7 mouse cellular contexts compared by ENCODE assay signal in the genomic region with DNA sequence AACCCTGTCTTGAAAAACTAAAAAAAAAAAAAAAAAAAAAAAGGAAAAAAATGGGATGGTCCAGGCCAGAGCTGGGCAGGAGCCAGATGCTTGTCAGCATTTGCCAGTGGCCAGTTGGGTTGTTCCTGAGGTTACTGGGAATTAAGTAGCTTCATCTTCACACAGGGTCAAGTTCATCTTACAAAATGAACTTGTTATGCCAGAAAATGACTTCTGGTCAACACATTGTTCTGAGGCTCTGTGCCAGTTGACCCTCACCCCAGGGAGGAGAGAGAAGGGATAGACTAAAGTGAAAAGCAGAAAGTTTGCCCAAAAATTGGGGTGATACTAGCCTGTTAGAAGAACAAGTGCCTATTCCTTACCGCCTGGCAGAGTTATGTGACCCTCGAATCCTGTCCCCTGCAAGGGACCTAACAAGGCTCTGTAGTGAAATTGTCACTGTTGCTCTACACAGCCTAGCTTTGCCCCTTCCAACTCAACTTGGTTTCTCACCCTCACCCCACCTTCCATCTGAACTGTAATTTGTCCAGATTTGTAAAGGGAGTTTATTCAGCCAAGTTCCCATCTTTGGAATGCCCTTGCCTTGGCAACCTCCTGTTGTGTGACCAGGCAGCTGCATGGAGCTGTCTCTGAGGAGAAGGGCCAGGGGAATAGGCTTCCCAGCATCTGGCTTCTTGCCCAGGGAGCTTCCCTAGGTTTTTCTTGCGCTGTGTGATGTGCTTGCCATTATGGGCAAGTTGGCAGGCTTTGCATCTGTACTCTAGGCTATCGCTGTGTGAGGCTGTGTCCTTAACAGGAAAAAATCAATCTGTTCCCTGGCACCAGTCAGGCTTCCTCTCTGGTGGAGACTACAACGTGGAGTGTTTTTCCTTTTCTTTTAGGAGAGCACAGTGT. TPM values are rescaled to one million over a fixed set of nuclear protein-coding genes. Genes with fewer than 3 reads are reported as not detected.
DNase-seq lines count a peak whose midpoint lies in the region; ATAC-seq lines count a peak whose summit lies in the region.

No protein-coding gene starts in this region.

- 52% methylated on average over 5 of the region's 5 CpGs for WGBS in hindbrain, embryonic 16.5 days
- WGBS in lung, embryonic 15.5 days, result 73% methylated on average over 5 of the region's 5 CpGs
- WGBS in stomach, embryonic 15.5 days, result 77% methylated on average over 5 of the region's 5 CpGs

- DNase-seq in left cerebral cortex, adult 18-20 months (ENCODE audit: low spot score in 2 of 2), result peak; percentile 24 to 37
- DNase-seq in left cerebral cortex, adult 11 months (ENCODE audit: low spot score), result no peak
- DNase-seq in frontal cortex, adult 2 months (ENCODE audit: extremely low spot score in 1 of 2, low spot score in 1 of 2), result peak; percentile 45 to 67

- peaks cover 52% of the 10 kb centered on the region for H3K36me3 ChIP-seq in hindbrain, embryonic 16.5 days (ENCODE audit: control insufficient read depth, insufficient read depth, low read length)
- H3K36me3 ChIP-seq in lung, embryonic 15.5 days, result peaks cover 60% of the 10 kb centered on the region
- H3K36me3 ChIP-seq in stomach, embryonic 15.5 days, result peaks cover 57% of the 10 kb centered on the region

- H3K4me3 ChIP-seq in hindbrain, embryonic 16.5 days (ENCODE audit: low read length), result no peak overlapping the region
- no peak overlapping the region for H3K4me3 ChIP-seq in lung, embryonic 15.5 days
- no peak overlapping the region for H3K4me3 ChIP-seq in stomach, embryonic 15.5 days (replicated peaks)

- peak overlapping the region; percentile 53 for H3K27ac ChIP-seq in hindbrain, embryonic 16.5 days (ENCODE audit: low read depth, low read length)
- peak overlapping the region; percentile 45 for H3K27ac ChIP-seq in lung, embryonic 15.5 days
- H3K27ac ChIP-seq in stomach, embryonic 15.5 days, result peak overlapping the region; percentile 46; the same call in 1 of the 2 replicates

- no peaks in the 10 kb centered on the region for H3K4me1 ChIP-seq in hindbrain, embryonic 16.5 days (ENCODE audit: control insufficient read depth, insufficient read depth, low read depth, low read length)
- peaks cover 9% of the 10 kb centered on the region; the same call in 1 of the 2 replicates for H3K4me1 ChIP-seq in lung, embryonic 15.5 days
- H3K4me1 ChIP-seq in stomach, embryonic 15.5 days, result peaks cover 4% of the 10 kb centered on the region; the same call in 1 of the 2 replicates

- no peaks in the 10 kb centered on the region for H3K27me3 ChIP-seq in hindbrain, embryonic 16.5 days (replicated peaks; ENCODE audit: control insufficient read depth, insufficient read depth, low read length)
- no peaks in the 10 kb centered on the region for H3K27me3 ChIP-seq in lung, embryonic 15.5 days
- H3K27me3 ChIP-seq in stomach, embryonic 15.5 days (replicated peaks), result no peaks in the 10 kb centered on the region

- H3K9me3 ChIP-seq in hindbrain, embryonic 16.5 days (ENCODE audit: control insufficient read depth, low read length), result no peaks in the 10 kb centered on the region
- H3K9me3 ChIP-seq in lung, embryonic 15.5 days, result no peaks in the 10 kb centered on the region
- H3K9me3 ChIP-seq in stomach, embryonic 15.5 days, result no peaks in the 10 kb centered on the region

- no peak overlapping the region for H3K9ac ChIP-seq in hindbrain, embryonic 16.5 days (ENCODE audit: low read depth, low read length)
- no peak overlapping the region for H3K9ac ChIP-seq in lung, embryonic 15.5 days
- no peak overlapping the region for H3K9ac ChIP-seq in stomach, embryonic 15.5 days

- peak; percentile 95 for ATAC-seq in hindbrain, embryonic 16.5 days
- ATAC-seq in lung, embryonic 15.5 days (ENCODE audit: borderline replicate concordance, extremely low read depth, low FRiP score, low TSS enrichment), result peak; percentile 60; the same call in 1 of the 2 replicates
- ATAC-seq in stomach, embryonic 15.5 days (ENCODE audit: insufficient read depth, low FRiP score, low read depth), result no peak; the same call in 1 of the 2 replicates
- no peak for ATAC-seq in granulocyte monocyte progenitor cell, adult 5-6 weeks (replicated peaks; ENCODE audit: poor library complexity, severe bottlenecking)

- no peak overlapping the region for H3K4me2 ChIP-seq in hindbrain, embryonic 16.5 days (ENCODE audit: low read length)
- H3K4me2 ChIP-seq in lung, embryonic 15.5 days, result no peak overlapping the region
- H3K4me2 ChIP-seq in stomach, embryonic 15.5 days, result no peak overlapping the region

RNA-seq across cellular contexts. Expression of a gene that starts 10.6 kb away (rescaled TPM):
- 10 to 100 TPM; 74.5 to 76.5 TPM for total RNA-seq in left cerebral cortex, adult 18-20 months (2021)
- 43.9 and 47.3 TPM in 2 replicates for polyA plus RNA-seq in frontal cortex, adult 2 months (2012; rRNA removed)
- 79.7 and 103 TPM in 2 replicates for polyA plus RNA-seq in hindbrain, embryonic 16.5 days (2015; fragmentation: Nextera tagmentation; extraction: Ambion mirVana)
- 43.2 and 51.1 TPM in 2 replicates for polyA plus RNA-seq in lung, embryonic 15.5 days (2015; fragmentation: Nextera tagmentation; extraction: Ambion mirVana)
- 40.6 and 45.9 TPM in 2 replicates for polyA plus RNA-seq in stomach, embryonic 15.5 days (2015; fragmentation: Nextera tagmentation; extraction: Ambion mirVana)
- total RNA-seq in granulocyte monocyte progenitor cell, adult 5-6 weeks (2014; fragmentation: Nextera tagmentation), result 26.8 and 31.6 TPM in 2 replicates
- 16.6 and 22.4 TPM in 2 replicates for total RNA-seq in granulocyte monocyte progenitor cell, adult 5-6 weeks (2017)

RNA-seq across cellular contexts. Expression of a gene that starts 11.0 kb away (rescaled TPM):
- total RNA-seq in left cerebral cortex, adult 18-20 months (2021), result 10 to 100 TPM; 21.3 to 21.6 TPM
- 26.8 and 31.3 TPM in 2 replicates for polyA plus RNA-seq in frontal cortex, adult 2 months (2012; rRNA removed)
- 18.8 and 23.1 TPM in 2 replicates for polyA plus RNA-seq in hindbrain, embryonic 16.5 days (2015; fragmentation: Nextera tagmentation; extraction: Ambion mirVana)
- polyA plus RNA-seq in lung, embryonic 15.5 days (2015; fragmentation: Nextera tagmentation; extraction: Ambion mirVana), result 20.3 and 25.4 TPM in 2 replicates
- 19.2 and 21.0 TPM in 2 replicates for polyA plus RNA-seq in stomach, embryonic 15.5 days (2015; fragmentation: Nextera tagmentation; extraction: Ambion mirVana)
- 12.6 and 30.7 TPM in 2 replicates for total RNA-seq in granulocyte monocyte progenitor cell, adult 5-6 weeks (2014; fragmentation: Nextera tagmentation)
- 11.3 and 13.9 TPM in 2 replicates for total RNA-seq in granulocyte monocyte progenitor cell, adult 5-6 weeks (2017)

RNA-seq across cellular contexts. Expression of a gene that starts 18.6 kb away (rescaled TPM):
- total RNA-seq in left cerebral cortex, adult 18-20 months (2021), result 1 to 10 TPM; 8.5 to 9.9 TPM
- polyA plus RNA-seq in frontal cortex, adult 2 months (2012; rRNA removed), result 15.4 and 21.4 TPM in 2 replicates
- polyA plus RNA-seq in hindbrain, embryonic 16.5 days (2015; fragmentation: Nextera tagmentation; extraction: Ambion mirVana), result 7.1 and 8.5 TPM in 2 replicates
- polyA plus RNA-seq in lung, embryonic 15.5 days (2015; fragmentation: Nextera tagmentation; extraction: Ambion mirVana), result 135 and 151 TPM in 2 replicates
- 380 and 441 TPM in 2 replicates for polyA plus RNA-seq in stomach, embryonic 15.5 days (2015; fragmentation: Nextera tagmentation; extraction: Ambion mirVana)
- total RNA-seq in granulocyte monocyte progenitor cell, adult 5-6 weeks (2014; fragmentation: Nextera tagmentation), result not detected in 2 replicates
- not detected in 2 replicates for total RNA-seq in granulocyte monocyte progenitor cell, adult 5-6 weeks (2017)

RNA-seq across cellular contexts. Expression of a gene that starts 37.8 kb away (rescaled TPM):
- total RNA-seq in left cerebral cortex, adult 18-20 months (2021), result 10 to 100 TPM; 78.5 to 80.9 TPM
- 103 and 112 TPM in 2 replicates for polyA plus RNA-seq in frontal cortex, adult 2 months (2012; rRNA removed)
- 51.2 and 52.0 TPM in 2 replicates for polyA plus RNA-seq in hindbrain, embryonic 16.5 days (2015; fragmentation: Nextera tagmentation; extraction: Ambion mirVana)
- polyA plus RNA-seq in lung, embryonic 15.5 days (2015; fragmentation: Nextera tagmentation; extraction: Ambion mirVana), result 31.6 and 36.9 TPM in 2 replicates
- 43.8 and 47.9 TPM in 2 replicates for polyA plus RNA-seq in stomach, embryonic 15.5 days (2015; fragmentation: Nextera tagmentation; extraction: Ambion mirVana)
- total RNA-seq in granulocyte monocyte progenitor cell, adult 5-6 weeks (2014; fragmentation: Nextera tagmentation), result 31.0 and 57.9 TPM in 2 replicates
- total RNA-seq in granulocyte monocyte progenitor cell, adult 5-6 weeks (2017), result 18.7 and 29.3 TPM in 2 replicates

Comparison
In these comparisons a context has a peak if more than half of its experiments do, and no peak if none do; other contexts are left out.
1. ATAC-seq: peak in hindbrain, embryonic 16.5 days (single experiment) and lung, embryonic 15.5 days (single experiment); none in stomach, embryonic 15.5 days (single experiment) and granulocyte monocyte progenitor cell, adult 5-6 weeks (single experiment).
2. Peak in every context shown above with its lines, with median percentiles within 50 percentile points of each other: H3K27ac ChIP-seq.